Mouse (Mus musculus) heart, postnatal 4 days (tissue): ENCODE data around the gene Tbx5. TPM values are rescaled to one million over a fixed set of nuclear protein-coding genes. Genes with fewer than 3 reads are reported as not detected.

Source experiments
- DNase-seq: peaks from one replicate; pipeline ENCODE4 v3.0.0; 2021
- total RNA-seq, 2 experiments: library from RNA; stranded (reverse); gene quantifications; 2 replicates each; pipeline ENCODE4 v1.2.3; 2021

The Tbx5 gene
- total RNA-seq, 2 experiments from 2014 or later = 36.3 to 36.6 TPM

DNA sequence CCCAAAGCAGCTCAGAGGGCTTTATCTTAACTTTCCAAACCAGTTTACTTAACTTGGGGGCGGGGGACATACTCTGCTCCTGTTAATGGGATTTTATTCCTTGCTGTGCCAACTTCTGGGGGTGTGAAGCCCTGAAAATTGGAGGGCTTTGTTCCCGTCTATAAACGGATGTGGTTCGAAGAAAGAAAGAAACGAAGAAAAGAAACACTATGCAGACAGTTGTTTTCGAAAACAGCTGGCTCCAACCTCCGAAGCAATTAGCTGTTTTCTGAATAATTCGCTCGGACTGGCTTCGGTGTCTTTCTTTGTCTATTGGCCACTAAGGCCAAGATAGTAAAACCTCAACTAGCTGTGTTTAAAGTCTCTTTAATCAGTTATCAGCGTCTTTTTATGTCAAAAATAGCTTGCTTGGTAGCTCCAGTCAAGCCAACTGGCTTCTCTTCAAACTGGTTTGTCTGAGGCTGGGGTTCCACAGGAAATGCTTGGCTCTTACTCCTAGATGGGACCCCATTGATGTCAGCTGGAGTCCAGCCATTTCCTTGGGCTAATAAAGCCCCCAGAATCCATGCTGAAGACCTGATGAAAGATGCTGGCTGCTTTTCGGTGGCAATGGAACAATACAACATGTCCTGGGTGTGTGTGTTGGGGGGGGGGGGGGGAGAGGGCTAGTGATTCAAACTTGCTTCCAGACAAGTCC, 21.3 kb upstream of the Tbx5 start:
- no peak for DNase-seq

DNA sequence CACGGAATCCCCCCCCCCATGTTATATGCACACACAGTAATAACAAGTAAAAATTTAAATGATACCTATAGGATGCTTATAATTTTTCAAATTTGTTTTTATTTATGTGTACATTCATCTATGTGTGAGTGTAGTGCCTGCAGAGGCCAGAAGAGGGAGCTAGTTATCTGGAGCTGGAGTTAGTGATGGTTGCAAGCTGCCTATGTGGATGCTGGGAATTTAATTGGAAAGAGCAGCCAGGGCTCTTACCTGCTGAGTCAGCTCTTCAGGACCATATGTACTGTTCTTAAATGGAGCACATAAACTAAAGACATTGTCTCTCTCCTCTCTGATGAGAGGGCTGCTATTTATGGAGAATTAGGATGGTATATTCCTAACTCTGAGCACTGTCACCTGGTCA, 17.2 kb upstream of the Tbx5 start:
- DNase-seq = no peak

DNA sequence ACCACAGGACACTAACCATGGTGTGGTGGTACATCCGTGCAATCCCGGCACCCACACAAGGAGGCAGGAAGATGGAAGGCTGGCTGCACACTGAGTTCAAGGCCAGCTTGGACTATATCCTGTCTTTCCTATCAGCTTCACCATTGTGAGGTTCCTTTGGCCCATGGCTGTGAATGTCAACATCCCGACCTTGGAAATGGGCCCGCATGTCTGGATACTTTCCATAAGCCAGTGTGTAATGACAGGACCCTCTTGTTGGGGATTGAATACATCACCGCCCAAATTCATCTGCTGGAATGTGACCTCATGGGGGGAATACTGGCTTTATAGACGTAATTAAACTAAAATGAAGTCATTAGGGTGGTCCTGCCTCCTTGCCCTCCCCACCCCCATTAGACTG, 12.0 kb upstream of the Tbx5 start:
- no peak for DNase-seq

DNA sequence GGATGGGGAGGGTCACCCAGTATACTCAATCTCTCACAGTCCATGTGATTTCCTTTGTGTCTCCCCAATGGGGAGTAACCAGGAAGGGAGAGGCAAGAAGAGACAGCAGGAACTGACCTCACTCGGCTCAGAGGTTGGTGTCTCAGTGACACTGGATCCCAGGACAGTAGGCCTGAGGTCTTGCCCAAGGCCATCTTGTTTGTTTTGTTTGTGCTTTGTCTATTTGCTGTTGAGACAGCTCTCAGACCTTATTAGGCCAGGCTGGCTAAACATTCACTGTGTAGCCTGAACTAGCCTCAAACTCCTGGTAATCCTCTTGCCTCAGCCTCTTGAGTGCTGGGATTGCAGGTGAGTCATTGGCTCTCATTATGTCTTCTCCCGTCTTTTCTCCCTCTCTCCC, 11.0 kb upstream of the Tbx5 start:
- DNase-seq = no peak

DNA sequence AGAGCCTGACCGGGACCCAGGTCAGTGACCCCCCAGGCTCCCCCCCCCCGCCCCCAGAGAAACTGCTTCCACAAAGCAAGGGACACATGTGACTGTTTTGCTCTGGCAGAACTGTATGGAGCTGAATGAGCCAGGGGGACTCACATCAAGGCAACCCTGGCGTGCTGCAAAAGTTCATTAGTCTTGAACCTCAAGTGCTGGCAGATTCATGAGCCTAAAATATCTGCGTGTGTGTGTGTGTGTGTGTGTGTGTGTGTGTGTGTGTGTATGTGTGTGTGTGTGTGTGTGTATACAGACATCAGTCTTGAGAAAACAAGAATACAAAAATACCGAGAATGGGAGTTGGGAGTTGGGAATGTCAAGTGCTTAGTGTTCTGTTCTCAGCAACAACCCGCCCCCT, 5.1 kb upstream of the Tbx5 start:
- DNase-seq = no peak

DNA sequence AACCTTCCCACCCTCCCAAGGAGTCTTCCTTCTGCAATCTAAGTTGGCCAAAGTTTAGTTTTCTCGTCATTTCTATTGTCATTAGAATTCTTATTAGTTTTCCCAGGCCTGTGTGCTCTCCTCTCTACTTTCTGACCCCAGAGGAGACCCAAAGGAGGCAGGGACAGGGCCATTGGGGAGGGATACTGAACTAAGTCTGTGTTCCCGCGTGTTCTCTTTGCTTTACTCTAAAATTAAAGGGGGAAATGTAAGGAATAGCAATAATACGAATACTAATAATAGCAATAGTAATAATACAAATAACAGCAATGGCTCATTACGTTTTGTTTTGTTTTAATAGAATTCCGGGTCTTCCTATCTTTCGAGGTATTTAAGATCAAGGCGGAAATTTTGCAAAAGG, 1.9 kb upstream of the Tbx5 start:
- DNase-seq = no peak

DNA sequence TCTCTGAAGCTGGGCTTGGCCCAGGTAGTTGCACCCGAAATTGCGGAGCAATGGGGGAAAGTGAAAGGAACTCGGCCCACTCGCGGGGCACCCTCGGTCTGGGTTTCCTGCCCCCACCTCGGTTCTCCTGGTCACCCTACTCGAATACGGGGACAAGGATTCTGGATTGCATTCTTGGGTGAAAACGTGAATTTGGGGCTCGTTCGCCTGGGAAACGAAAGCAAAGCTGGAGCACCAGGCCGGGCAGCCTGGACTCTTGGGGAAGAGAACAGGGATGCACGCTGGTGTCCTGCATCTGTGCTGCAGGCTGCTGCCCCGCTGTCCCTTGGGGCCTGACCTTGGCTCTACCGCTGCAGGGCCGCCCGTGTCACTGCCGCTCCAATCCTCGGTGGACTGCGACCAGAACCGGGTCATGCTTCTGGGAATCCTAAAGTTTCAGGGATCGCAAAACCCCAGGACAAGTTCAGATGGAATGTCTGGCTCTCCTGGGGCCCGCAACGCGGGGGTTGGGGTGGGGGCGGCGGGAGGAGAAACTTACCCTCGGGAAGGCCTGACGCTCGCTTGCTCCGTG, 1.2 kb upstream of the Tbx5 start:
- DNase-seq = peak; percentile 51

DNA sequence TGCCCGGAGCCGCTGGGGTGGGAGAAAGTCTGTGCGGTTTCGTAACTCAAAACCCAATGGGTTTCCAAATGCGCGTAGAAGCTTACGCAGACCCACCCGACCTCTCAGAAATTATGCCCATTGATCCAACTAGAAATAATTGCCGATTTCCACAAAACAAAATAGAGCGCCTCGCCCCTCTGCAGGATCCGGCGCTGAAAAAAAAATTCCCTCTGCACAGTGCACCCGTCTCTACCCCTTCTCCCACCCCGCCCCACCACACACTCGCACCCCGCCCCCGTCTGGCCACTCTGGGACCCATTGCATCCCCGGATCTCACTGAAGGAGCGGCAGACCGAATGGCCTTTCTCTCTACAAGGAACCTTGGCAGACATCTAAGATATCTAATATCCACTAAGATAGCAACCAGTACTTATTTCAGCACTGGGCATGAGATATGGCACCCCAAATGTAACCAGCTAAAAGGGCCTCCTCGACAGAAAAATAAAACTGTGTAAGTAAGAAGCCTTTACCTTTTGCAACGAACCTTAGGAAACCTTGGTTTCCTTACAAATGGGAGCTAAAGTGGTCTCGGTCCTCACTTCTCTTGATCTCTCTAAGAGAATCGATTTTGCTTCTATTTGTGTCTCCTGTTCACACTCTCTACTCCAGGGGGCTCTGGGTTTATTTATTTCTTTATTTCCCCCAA, 533 bp upstream of the Tbx5 start:
- DNase-seq = peak; percentile 47

DNA sequence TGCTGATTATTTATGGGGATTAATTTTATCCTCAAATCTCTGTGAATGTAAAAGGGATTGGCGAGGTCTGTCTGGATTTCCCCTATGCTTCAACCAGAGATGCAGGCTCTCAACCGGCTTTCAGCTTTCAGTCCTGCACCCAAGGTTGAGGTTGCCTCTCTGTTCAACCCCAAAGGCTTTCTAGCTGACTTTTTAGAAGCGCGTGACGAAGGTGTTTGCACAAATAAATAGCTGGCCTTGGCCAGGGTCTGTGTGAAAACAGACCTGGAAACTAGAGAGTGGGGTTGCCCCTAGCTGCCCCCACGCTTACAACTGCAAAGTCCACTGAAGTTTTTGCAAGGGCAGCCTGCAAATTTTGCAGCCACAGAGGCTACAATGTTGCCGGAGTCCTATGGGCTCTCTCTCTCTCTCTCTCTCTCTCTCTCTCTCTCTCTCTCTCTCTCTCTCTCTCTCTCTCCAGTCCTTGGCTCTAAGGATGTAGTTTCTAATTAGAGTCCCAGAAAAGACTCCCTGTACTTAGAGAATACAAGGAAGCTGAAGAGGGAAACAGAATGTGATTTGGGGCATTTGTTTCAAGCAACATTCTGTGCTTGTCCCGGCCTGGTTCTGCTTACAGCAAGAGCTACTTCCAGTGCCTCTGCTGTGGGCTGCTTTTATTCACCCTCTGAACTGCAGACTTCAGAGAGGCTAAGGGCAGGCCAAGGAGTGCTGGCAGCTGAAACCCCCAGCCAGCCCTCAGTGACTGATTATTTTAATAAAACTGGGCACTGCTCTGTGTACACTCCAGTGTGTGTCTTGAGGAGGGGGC, 959 bp downstream of the Tbx5 start:
- no peak for DNase-seq

DNA sequence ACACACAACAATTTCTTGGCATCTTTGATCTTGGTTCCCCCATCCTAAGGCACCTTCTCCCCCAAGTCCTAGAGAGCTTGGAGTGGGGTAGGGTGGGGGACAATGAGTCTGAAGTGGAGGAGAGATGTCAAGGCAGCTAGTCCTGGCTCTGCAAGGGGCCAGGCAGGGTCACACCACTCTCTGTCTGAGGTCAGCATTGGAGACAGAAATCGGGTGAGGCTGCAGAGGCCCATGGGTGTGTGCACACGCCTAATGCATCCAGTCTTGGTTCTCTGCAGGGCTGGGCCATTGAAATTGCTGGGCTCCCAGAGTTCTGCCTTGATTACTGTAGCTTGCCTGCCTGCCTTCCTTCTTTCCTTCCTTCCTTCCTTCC, 1.5 kb downstream of the Tbx5 start:
- no peak for DNase-seq

DNA sequence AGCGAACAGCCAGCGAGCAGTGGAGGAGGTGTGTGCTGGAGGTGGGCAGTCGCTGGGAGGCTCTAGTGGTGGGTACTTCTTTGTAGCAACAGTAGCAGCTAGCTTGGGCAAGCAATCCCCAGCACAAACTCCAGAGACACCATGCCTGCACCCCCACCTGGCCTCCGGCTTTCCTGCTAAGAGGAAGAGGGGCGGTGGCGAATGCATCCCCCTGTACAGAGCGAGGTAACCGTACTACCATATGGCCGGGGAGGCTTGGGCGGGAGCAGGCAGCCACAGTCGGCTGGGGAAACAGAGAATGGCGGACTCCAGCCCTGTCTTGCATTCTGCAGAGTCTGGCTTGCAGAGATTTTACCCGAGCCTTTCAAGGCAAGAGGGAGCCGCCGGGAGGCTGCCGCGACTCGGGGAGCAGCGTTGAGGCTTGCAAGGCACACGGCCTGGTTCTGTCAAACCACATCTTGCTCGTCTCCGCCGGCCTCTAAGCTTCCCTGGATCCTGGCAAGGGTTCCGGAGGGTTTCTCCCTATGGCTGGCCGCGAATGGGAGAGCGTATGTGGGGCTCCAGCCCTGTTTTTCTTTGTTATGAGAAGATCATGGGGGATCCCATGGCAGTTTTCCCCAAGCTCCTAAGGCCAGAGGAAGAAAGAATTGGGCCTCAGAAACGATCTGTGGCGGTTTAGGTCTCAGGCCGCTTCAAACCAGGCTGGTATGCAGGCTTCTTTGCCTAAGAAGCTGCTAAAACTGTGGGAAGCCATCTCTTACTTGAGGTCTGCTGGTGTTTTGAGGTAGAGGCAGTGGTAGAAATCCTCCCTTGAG, 2.8 kb downstream of the Tbx5 start:
- peak; percentile 43 for DNase-seq

DNA sequence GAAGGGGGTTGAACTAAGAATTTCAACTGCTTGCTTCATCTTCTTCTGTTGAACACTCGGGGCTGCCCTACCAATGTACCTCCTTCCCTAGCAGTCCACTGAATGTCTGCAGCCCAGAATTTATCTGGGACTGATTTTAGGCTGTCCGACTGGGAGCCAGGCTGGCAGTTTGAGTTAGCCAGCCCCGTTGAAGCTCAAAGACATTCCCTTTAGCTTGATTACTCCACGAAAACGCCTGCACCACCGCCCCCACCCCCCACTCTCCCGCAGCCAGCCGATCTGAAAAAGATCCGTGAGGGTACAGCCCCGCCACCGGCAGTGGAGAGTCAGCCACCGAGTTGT, 3.4 kb downstream of the Tbx5 start:
- DNase-seq = peak; percentile 35

DNA sequence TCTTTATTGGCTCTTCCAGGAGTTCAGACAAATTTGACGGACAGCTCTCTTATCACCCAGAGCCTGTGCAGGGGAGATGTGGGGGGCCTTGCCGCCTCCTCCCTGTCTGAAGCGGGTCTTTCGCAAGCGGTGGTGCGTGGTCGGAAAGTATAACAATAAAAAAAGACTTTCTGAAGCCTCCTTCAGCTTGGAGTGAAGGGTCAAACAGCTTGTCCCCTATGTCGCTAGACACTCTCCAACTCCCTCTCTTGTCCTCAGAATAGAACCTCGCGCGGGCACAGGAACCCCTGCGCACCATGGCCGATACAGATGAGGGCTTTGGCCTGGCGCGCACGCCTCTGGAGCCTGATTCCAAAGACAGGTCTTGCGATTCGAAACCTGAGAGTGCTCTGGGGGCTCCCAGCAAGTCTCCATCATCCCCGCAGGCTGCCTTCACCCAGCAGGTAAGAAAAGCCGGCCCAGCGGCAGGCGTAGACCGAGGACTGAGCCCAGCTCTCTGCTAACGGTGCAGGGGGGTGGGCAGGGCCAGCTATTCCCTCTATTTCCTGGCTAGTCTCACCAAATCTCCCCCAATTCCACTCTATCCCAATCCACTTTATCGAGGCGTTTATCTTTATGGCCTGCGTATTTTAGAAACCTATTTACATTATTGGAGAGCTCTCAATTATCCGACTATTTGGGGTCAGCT, 4.3 kb downstream of the Tbx5 start:
- DNase-seq = peak; percentile 45

DNA sequence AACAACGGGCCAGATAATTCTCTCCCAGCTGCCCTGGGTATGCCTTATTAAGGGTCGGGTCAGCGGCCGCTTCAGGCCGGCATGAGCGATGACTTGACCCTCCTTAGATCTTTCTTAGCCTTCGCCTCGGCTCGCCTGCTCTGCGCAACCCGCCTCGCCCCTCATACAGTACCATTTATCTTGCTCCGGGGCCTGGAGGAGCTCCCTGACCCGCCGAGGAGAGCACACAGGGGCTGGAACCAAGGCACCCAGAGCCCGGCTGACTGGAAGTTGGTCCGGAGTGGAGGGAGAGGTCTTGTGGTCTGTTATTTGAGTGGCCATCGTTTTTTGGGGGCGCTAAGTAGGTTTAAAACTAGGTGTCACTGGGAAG, 4.8 kb downstream of the Tbx5 start:
- DNase-seq = no peak

DNA sequence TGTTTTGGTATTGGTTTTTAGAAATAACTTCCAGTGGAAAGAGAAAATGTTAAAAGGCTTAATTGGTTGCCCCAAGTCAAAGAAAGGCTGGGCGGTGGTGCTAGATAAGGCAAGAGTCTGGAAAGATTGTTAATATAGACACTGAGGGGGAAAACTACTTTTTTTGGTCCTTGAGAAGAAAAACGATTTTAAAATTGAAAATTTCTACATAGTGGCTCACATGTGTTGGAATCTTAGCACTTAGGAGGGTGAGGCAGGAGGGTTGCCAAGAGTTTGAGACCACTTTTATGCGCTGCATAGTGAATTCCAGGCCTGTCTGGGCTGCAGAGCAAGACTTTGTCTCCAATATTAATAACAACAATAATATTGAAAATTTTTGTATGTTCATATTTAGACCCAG, 5.4 kb downstream of the Tbx5 start:
- no peak for DNase-seq

DNA sequence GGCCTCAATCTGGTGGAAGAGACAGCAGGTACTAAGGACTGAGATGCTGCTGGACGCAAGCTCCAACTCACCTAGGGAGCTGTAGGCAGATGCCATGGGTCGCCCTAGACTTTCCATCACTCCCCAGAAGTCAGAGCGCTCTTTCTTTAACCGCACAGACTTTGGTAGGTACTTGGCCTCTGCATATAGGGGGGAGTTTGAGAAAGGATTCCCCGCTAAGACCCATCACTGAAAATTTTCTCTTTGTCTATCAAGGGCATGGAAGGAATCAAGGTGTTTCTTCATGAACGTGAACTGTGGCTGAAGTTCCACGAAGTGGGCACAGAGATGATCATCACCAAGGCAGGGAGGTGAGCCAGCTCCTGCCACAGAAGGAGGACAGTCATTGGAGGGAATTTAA, 6.0 kb downstream of the Tbx5 start:
- DNase-seq = no peak

DNA sequence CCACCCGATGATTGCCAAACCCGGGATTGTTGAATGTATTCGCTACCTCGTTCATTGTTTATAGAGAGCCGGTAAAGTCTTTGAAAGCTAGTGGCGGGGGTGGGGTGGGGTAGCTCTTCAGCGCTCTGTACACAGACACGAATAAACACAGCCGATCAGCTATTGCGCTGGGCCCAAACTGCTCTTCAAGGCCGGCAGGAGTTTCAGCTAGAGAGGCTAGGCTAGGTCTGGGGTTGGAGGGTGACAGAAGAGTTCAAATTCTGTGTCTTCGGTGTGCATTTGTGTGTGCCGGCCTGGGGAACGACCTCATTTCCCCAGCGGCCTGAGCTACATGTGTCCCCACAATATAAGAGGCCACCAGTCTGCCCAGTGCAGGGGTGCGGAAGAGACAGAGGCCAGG, 6.7 kb downstream of the Tbx5 start:
- no peak for DNase-seq

DNA sequence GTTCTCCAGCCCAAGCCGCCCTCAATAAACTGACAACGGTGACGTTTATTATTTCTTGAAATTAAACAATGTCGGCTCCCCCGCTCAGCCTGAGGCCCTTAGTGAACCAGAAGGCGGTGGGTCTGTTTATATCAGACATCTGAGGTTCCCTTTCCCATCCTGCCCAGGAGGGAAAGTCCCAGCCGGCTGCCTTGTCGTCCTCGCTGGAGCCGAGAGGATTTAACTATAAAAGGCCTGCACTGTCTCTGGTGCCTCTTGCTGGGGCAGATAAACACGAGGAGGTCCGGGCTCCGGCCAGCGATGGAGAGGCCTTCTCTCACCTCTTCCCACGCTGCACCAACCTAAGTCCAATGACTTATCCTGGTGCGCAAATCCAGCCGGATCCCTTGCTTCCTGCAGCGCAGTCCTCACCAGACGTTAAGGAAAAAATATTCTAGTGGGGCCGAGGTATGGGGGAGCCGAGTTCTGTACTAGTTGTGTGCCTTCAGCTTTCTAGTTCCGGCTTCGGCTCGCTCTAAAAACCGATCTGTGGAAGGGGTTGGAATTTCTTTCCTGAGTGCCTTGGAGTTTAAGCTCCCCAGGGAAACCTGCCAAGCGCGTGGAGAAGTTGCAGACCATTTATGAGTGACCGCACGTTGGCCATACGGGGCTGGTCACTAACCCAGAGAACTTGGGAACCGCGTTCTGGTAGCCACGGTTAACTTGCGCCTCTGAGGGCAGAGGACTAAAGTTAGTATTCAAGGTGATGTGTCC, 7.3 kb downstream of the Tbx5 start:
- DNase-seq = peak; percentile 42

DNA sequence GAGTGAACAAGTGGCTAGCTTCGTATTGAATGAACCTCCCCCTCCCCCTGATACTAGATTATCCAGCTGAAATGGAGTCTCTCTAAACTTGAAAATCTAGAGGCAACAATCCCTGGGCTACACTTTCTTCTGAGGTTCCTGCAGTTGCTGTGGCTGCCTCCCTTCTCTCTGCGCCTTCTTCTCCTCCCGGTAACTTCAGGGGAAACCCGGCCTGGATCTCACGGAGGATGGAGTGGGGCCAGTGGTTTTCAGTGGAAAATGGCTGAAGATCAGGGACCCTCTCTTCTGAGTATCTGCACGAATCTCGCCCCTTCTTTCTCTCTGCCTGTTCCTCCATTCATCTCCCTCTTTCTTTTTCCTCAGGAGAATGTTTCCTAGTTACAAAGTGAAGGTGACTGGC, 7.9 kb downstream of the Tbx5 start:
- no peak for DNase-seq

DNA sequence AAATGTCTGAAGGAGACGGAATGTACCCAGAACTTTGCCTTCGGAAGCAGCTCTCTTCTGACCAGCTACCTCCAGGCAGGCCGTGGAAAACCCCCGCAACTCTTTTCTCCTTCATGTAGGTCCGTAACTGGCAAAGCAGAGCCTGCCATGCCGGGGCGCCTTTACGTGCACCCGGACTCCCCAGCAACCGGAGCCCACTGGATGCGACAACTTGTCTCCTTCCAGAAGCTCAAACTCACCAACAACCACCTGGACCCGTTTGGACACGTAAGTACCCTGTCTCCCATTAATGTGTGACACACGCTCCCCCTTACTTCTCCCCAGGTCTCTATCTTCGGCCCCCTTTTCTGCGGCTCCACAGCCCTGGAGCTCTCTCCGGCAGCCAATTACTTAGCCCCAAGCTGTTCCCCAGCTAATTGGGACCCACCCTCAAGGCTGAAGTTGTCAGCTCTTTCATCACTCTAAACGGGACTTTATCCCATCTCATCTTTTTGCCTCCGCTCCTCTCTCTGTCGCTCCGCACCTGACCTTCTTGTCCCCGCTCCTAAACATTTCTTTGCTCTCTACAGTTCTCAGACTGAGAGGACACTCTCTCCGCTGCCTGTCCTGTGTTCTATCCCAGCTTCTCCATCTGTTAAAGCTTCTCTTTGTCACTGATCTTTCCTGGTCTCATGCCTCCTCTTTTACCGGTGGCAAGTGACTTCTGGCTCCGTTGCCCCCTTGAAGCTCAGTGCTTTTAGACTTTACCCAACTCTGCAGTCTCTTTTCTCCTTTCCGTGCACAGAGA, 9.4 kb downstream of the Tbx5 start:
- no peak for DNase-seq
